Mouse (Mus musculus): ENCODE data around the gene Ncaph. TPM values are rescaled to one million over a fixed set of nuclear protein-coding genes. Genes with fewer than 3 reads are reported as not detected.

Gene Ncaph
- total and polyA plus RNA-seq, 3 experiments: 37.5 to 49.4 TPM; not detected in 1

DNA sequence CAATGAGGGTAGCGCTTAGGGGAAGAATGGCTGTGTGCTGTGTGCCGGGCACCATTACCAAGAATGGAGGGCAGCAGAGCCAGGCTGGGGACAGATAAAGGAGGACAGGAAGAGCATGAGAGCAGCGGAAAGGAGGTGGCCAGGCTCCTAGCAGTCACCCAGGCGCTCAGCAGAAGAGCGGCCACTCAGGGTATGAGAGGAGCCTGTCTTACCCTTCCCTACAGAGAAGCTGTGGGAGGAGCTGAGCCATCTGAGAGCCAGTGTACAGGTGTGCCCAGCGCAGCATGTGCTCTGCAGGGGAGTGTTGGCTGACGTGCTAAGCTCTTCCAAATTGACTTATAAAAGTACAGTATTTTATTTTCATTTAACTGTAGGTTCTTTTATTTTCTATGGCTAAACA lies 64.9 kb downstream of the Ncaph start:
- H3K9ac ChIP-seq (ENCODE audit: control insufficient read depth, low read depth, low read length, poor library complexity, severe bottlenecking): no peak overlapping the region
- H3K27ac ChIP-seq (ENCODE audit: control insufficient read depth, low read depth, low read length): no peak overlapping the region
- H3K4me3 ChIP-seq (ENCODE audit: control insufficient read depth in 1 of 2, insufficient read depth in 1 of 2, low read depth in 2 of 2, low read length in 2 of 2): no peak overlapping the region
- no peaks in the 10 kb centered on the region for H3K27me3 ChIP-seq (ENCODE audit: control insufficient read depth in 1 of 2, insufficient read depth in 2 of 2, low read length in 2 of 2)
- no peaks in the 10 kb centered on the region; the same call in 1 of the 2 replicates for H3K79me2 ChIP-seq (ENCODE audit: control insufficient read depth, insufficient read depth, low read length, poor library complexity)
- TF ChIP-seq ZNF384 (IDR thresholded peaks at IDR 0.05; ENCODE audit: low read depth, low read length): no peak
- no peak for TF ChIP-seq CTCF (IDR thresholded peaks at IDR 0.05 in 2 of 3, conservative IDR thresholded peaks at IDR 0.05 in 1 of 3; ENCODE audit: control insufficient read depth in 1 of 3, insufficient read depth in 1 of 3, low read depth in 2 of 3, low read length in 3 of 3, poor library complexity in 1 of 3, severe bottlenecking in 1 of 3)
- no peak for TF ChIP-seq ELF1 (IDR thresholded peaks at IDR 0.05; ENCODE audit: low read depth, low read length)
- TF ChIP-seq RCOR1 (IDR thresholded peaks at IDR 0.05; ENCODE audit: low read depth, low read length): no peak
- TF ChIP-seq GABPA (IDR thresholded peaks at IDR 0.05; ENCODE audit: low read depth, low read length): no peak
- TF ChIP-seq GATA1 (IDR thresholded peaks at IDR 0.05; ENCODE audit: low read depth, low read length): no peak
- TF ChIP-seq ETS1 (IDR thresholded peaks at IDR 0.05; ENCODE audit: low read depth, low read length): no peak
- TF ChIP-seq MAX (IDR thresholded peaks at IDR 0.05; ENCODE audit: low read length): no peak
- no peak for TF ChIP-seq NRF1 (IDR thresholded peaks at IDR 0.05; ENCODE audit: insufficient read depth, low read depth, low read length, poor library complexity, severe bottlenecking)
- no peak for TF ChIP-seq POLR2AphosphoS2 (IDR thresholded peaks at IDR 0.05; ENCODE audit: low read length)
- no peak for TF ChIP-seq SMC3 (IDR thresholded peaks at IDR 0.05; ENCODE audit: low read depth, low read length)
- no peak for TF ChIP-seq POLR2A (IDR thresholded peaks at IDR 0.05; ENCODE audit: control insufficient read depth in 1 of 2, insufficient read depth in 1 of 2, low read depth in 1 of 2, low read length in 2 of 2, poor library complexity in 1 of 2)
- TF ChIP-seq HCFC1 (IDR thresholded peaks at IDR 0.05; ENCODE audit: low read depth, low read length): no peak
- TF ChIP-seq KAT2A (conservative IDR thresholded peaks at IDR 0.05; ENCODE audit: low read depth, low read length): no peak
- no peak for TF ChIP-seq ZC3H11A (IDR thresholded peaks at IDR 0.05; ENCODE audit: low read depth, low read length)
- no peak for TF ChIP-seq MYB (IDR thresholded peaks at IDR 0.05; ENCODE audit: low read depth, low read length)
- no peaks in the 10 kb centered on the region for H3K9me3 ChIP-seq (replicated peaks; ENCODE audit: insufficient read depth, low read length)
- H3K36me3 ChIP-seq (ENCODE audit: control insufficient read depth in 1 of 2, insufficient read depth in 2 of 2, low read length in 2 of 2): peaks cover 0 to 8% of the 10 kb centered on the region in 2 experiments; a peak in 2 of 4 replicates
- DNase-seq (ENCODE audit: low read depth, low spot score): no peak
- H3K4me1 ChIP-seq (ENCODE audit: control insufficient read depth in 1 of 2, insufficient read depth in 2 of 2, low read length in 2 of 2): peaks cover 0 to 7% of the 10 kb centered on the region in 2 experiments; a peak in 2 of 4 replicates

DNA sequence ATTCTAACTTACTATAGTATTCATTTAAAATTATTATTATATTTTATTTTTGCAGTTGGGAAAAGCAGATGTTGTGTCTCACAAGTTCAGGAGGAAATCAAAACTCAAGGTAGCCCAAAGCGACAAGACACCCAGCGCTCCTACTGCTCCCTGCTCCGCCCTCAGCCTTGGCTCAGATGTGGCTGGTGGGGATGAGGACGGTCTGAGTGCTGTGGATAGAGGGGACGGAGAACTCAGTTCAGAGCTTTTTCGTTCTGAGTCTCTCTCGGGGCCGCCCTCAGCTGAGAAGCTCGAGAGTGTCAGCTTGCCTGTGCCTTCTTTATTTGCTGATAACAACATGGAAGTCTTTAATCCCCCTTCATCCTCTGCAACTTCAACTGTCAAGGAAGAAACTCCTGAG lies 72.3 kb downstream of the Ncaph start:
- no peaks in the 10 kb centered on the region for H3K9me3 ChIP-seq (replicated peaks; ENCODE audit: insufficient read depth, low read length)
- H3K4me3 ChIP-seq (ENCODE audit: control insufficient read depth in 1 of 2, insufficient read depth in 1 of 2, low read depth in 2 of 2, low read length in 2 of 2): no peak overlapping the region
- H3K27ac ChIP-seq (ENCODE audit: control insufficient read depth, low read depth, low read length): no peak overlapping the region
- no peaks in the 10 kb centered on the region for H3K4me1 ChIP-seq (ENCODE audit: control insufficient read depth in 1 of 2, insufficient read depth in 2 of 2, low read length in 2 of 2)
- H3K9ac ChIP-seq (ENCODE audit: control insufficient read depth, low read depth, low read length, poor library complexity, severe bottlenecking): no peak overlapping the region
- TF ChIP-seq USF1 (IDR thresholded peaks at IDR 0.05; ENCODE audit: low read depth, low read length) (no peak), TAL1 (IDR thresholded peaks at IDR 0.05; ENCODE audit: low read length) (no peak)
- H3K79me2 ChIP-seq (ENCODE audit: control insufficient read depth, insufficient read depth, low read length, poor library complexity): no peaks in the 10 kb centered on the region
- H3K36me3 ChIP-seq (ENCODE audit: control insufficient read depth in 1 of 2, insufficient read depth in 2 of 2, low read length in 2 of 2): peaks cover 0 to 9% of the 10 kb centered on the region in 2 experiments; a peak in 2 of 4 replicates
- no peaks in the 10 kb centered on the region for H3K27me3 ChIP-seq (ENCODE audit: control insufficient read depth in 1 of 2, insufficient read depth in 2 of 2, low read length in 2 of 2)
- DNase-seq (ENCODE audit: low read depth, low spot score): no peak

Other genes starting within 250 kb of the Ncaph start
- 16.6 and 17.5 TPM in 2 replicates for gene Sppl2a, start 200.7 kb downstream of the Ncaph start, total RNA-seq (2012; rRNA removed)
- gene Sppl2a, start 200.7 kb downstream of the Ncaph start, polyA plus RNA-seq (2012; ENCODE audit: insufficient read depth in 1 of 2, insufficient read length in 2 of 2, low read depth in 1 of 2, low replicate concordance in 2 of 2, missing spikeins in 1 of 2): 10 to 100 TPM in 1 of 2 experiments, not detected in 1; 12.1 TPM
- gene Ap4e1, start 125.2 kb downstream of the Ncaph start, total RNA-seq (2012; rRNA removed): 9.4 and 10.5 TPM in 2 replicates
- gene Ap4e1, start 125.2 kb downstream of the Ncaph start, polyA plus RNA-seq (2012; ENCODE audit: insufficient read depth in 1 of 2, insufficient read length in 2 of 2, low read depth in 1 of 2, low replicate concordance in 2 of 2, missing spikeins in 1 of 2): 1 to 10 TPM in 1 of 2 experiments, not detected in 1; 9.4 TPM
- 22.7 and 23.7 TPM in 2 replicates for gene Blvra, start 63.3 kb downstream of the Ncaph start, total RNA-seq (2012; rRNA removed)
- 10 to 100 TPM in 1 of 2 experiments, not detected in 1; 18.7 TPM for gene Blvra, start 63.3 kb downstream of the Ncaph start, polyA plus RNA-seq (2012; ENCODE audit: insufficient read depth in 1 of 2, insufficient read length in 2 of 2, low read depth in 1 of 2, low replicate concordance in 2 of 2, missing spikeins in 1 of 2)
- gene Itpripl1, start 9.5 kb upstream of the Ncaph start, total RNA-seq (2012; rRNA removed): 20.6 and 22.7 TPM in 2 replicates
- gene Itpripl1, start 9.5 kb upstream of the Ncaph start, polyA plus RNA-seq (2012; ENCODE audit: insufficient read depth in 1 of 2, insufficient read length in 2 of 2, low read depth in 1 of 2, low replicate concordance in 2 of 2, missing spikeins in 1 of 2): 10 to 100 TPM in 1 of 2 experiments, not detected in 1; 27.3 TPM
- gene 1810024B03Rik, start 74.3 kb upstream of the Ncaph start, total RNA-seq (2012; rRNA removed): 1.2 and 1.5 TPM in 2 replicates
- 1 to 10 TPM in 1 of 2 experiments, not detected in 1; 1.9 TPM for gene 1810024B03Rik, start 74.3 kb upstream of the Ncaph start, polyA plus RNA-seq (2012; ENCODE audit: insufficient read depth in 1 of 2, insufficient read length in 2 of 2, low read depth in 1 of 2, low replicate concordance in 2 of 2, missing spikeins in 1 of 2)
- 114 and 122 TPM in 2 replicates for gene Snrnp200, start 74.4 kb upstream of the Ncaph start, total RNA-seq (2012; rRNA removed)
- 100 to 1,000 TPM in 1 of 2 experiments, 10 to 100 TPM in 1; 67.5 to 137 TPM for gene Snrnp200, start 74.4 kb upstream of the Ncaph start, polyA plus RNA-seq (2012; ENCODE audit: insufficient read depth in 1 of 2, insufficient read length in 2 of 2, low read depth in 1 of 2, low replicate concordance in 2 of 2, missing spikeins in 1 of 2)
- gene Ciao1, start 113.9 kb upstream of the Ncaph start, total RNA-seq (2012; rRNA removed): 77.8 and 86.3 TPM in 2 replicates
- 10 to 100 TPM in 1 of 2 experiments, not detected in 1; 83.8 TPM for gene Ciao1, start 113.9 kb upstream of the Ncaph start, polyA plus RNA-seq (2012; ENCODE audit: insufficient read depth in 1 of 2, insufficient read length in 2 of 2, low read depth in 1 of 2, low replicate concordance in 2 of 2, missing spikeins in 1 of 2)
- gene Tmem127, start 114.0 kb upstream of the Ncaph start, total RNA-seq (2012; rRNA removed): 8.3 and 10.3 TPM in 2 replicates
- 10 to 100 TPM in 1 of 2 experiments, not detected in 1; 16.6 TPM for gene Tmem127, start 114.0 kb upstream of the Ncaph start, polyA plus RNA-seq (2012; ENCODE audit: insufficient read depth in 1 of 2, insufficient read length in 2 of 2, low read depth in 1 of 2, low replicate concordance in 2 of 2, missing spikeins in 1 of 2)
- gene Stard7, start 136.3 kb upstream of the Ncaph start, total RNA-seq (2012; rRNA removed): 87.9 and 88.0 TPM in 2 replicates
- gene Stard7, start 136.3 kb upstream of the Ncaph start, polyA plus RNA-seq (2012; ENCODE audit: insufficient read depth in 1 of 2, insufficient read length in 2 of 2, low read depth in 1 of 2, low replicate concordance in 2 of 2, missing spikeins in 1 of 2): 100 to 1,000 TPM in 1 of 2 experiments, 10 to 100 TPM in 1; 87.7 to 134 TPM
- gene Dusp2, start 202.2 kb upstream of the Ncaph start, total RNA-seq (2012; rRNA removed): 6.5 and 10.4 TPM in 2 replicates
- 10 to 100 TPM in 1 of 2 experiments, not detected in 1; 11.6 TPM for gene Dusp2, start 202.2 kb upstream of the Ncaph start, polyA plus RNA-seq (2012; ENCODE audit: insufficient read depth in 1 of 2, insufficient read length in 2 of 2, low read depth in 1 of 2, low replicate concordance in 2 of 2, missing spikeins in 1 of 2)
- not detected in 2 replicates for gene Astl, start 204.7 kb upstream of the Ncaph start, total RNA-seq (2012; rRNA removed)
- gene Astl, start 204.7 kb upstream of the Ncaph start, polyA plus RNA-seq (2012; ENCODE audit: insufficient read depth in 1 of 2, insufficient read length in 2 of 2, low read depth in 1 of 2, low replicate concordance in 2 of 2, missing spikeins in 1 of 2): not detected
- gene Adra2b, start 229.3 kb upstream of the Ncaph start, total RNA-seq (2012; rRNA removed): not detected in 2 replicates
- gene Adra2b, start 229.3 kb upstream of the Ncaph start, polyA plus RNA-seq (2012; ENCODE audit: insufficient read depth in 1 of 2, insufficient read length in 2 of 2, low read depth in 1 of 2, low replicate concordance in 2 of 2, missing spikeins in 1 of 2): not detected

Data from MEL (cell line).